Mouse (Mus musculus) Patski (cell line): ENCODE measurements around the gene Hps4. TPM values are rescaled to one million over a fixed set of nuclear protein-coding genes. Genes with fewer than 3 reads are reported as not detected.

Experiments used
- ATAC-seq: fragments of 100-300 bp; one replicate; pipeline ENCODE4 v1.8.0; 2021
- CTCF ChIA-PET: fragments of 350-600 bp; sonication (Branson Sonifier 250); formaldehyde crosslinking; loops from one replicate; lab custom pipeline; 2022; ENCODE audit warnings: inconsistent platforms; lab: Charles Lee
- POLR2A ChIA-PET: fragments of 350-600 bp; sonication (Branson Sonifier 250); formaldehyde crosslinking; loops from one replicate; lab custom pipeline; 2022; ENCODE audit warnings: antibody characterized with exemption, inconsistent platforms; lab: Charles Lee
- DNase-seq: peaks from one replicate; pipeline ENCODE4 v3.0.0-alpha.2; 2011; ENCODE audit warnings: low read depth, low spot score
- H3K27me3 ChIP-seq: fragments of 371-371 bp; one replicate; pipeline ENCODE4 v1.5.1; 2021
- CTCF ChIP-seq: fragments of 100-300 bp; IDR thresholded peaks from one replicate; pipeline ENCODE4 v1.5.1; 2021
- in situ Hi-C: fragments of 300-500 bp; cut with MboI; formaldehyde crosslinking; loops from 3 replicates; pipeline ENCODE4 v1.11.1; 2018; ENCODE audit warnings: low pct_unique_long_range_greater_than_20kb, mixed read lengths
- polyA plus RNA-seq: library from polyadenylated mRNA; unstranded; gene quantifications from one replicate; pipeline ENCODE4 v1.2.3, GENCODE M21; 2021

Hps4 gene
- polyA plus RNA-seq, 1 experiment from 2014 or later = 34.1 TPM

DNA sequence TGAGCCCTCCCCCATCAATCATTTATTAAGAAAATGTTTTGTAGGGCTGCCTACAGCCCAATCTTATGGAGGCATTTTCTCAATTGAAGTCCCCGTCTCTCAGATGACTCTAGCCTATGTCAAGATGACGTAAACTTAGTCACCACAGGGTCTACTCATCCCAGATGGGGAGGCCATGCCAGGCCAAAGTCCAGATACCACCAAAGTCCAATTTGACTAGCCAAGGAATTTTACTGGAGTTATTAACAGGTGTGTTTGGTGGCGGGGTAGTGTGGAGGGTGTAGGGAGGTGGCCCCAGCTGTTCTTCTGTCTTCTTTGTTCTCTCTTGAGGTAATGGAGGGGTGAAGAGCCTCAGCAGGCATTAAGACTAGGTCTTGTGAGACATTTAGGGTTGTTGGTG is 17.2 kb downstream of the Hps4 start:
- no peaks in the 10 kb centered on the region for H3K27me3 ChIP-seq
- ChIA-PET CTCF (no interaction called here), POLR2A (no interaction called here)
- DNase-seq (no peak), ATAC-seq (no peak)
- in situ Hi-C loops = no loop called here
- TF ChIP-seq CTCF = no peak

DNA sequence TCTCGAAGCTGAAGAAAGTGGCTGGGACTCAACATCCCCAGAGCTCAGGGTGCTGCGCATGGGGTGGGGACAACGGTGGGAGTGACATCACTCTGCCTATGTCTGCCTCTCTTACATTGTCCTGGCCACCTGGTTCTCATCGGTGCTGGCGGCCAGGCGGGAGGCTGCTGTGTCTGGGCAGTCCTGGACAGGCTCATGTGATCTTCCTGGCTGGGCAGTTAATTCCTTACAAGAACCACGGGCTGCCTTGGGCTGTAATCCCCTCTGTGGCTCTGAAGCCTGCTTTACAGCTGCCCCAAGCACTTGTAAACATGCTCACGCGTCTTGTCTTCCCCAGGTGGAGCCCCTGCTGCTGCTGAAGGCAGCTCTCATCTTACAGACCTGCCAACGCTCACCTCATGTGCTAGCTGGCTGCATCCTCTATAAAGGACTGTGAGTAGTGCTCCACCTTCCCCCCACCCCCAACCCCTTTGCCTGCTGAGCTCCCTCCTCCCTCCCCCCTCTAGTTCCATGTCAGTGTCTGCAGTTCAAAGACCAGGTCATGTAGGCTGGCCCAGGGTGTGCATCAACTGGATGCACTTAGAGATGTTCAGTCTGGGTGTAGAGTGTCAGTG is 21.4 kb downstream of the Hps4 start:
- H3K27me3 ChIP-seq = no peaks in the 10 kb centered on the region
- POLR2A ChIA-PET = no interaction called here
- ATAC-seq = no peak
- DNase-seq = no peak
- in situ Hi-C loops = no loop called here
- no peak for TF ChIP-seq CTCF
- CTCF ChIA-PET = interaction anchor here (1.1 kb wide), 1 partner anchor 10 kb away, joined by 3 read pairs; no protein-coding TSS in a partner anchor

DNA sequence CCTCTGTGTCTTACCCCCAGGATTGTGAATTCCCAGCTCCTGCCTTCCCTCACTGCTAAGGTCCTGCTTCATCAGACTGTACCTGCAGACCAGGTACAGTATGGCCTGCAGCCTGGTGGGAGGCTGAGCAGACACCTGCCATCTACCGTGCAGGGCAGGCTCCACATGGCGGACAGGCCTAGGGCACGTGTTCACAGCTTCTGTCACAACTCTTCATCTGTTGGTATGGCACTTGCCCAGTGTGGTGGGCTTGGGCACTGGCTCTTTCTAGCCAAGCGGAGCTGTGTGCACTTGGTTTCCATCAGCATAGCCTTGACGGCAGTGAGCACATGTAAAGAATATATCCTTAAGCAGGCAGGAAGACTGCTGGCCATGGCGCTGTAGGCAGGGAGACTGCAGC is 24.0 kb downstream of the Hps4 start:
- DNase-seq = no peak
- in situ Hi-C loops = no loop called here
- no peak for TF ChIP-seq CTCF
- ChIA-PET POLR2A (interaction anchor here (0.7 kb wide), 1 partner anchor 1829 kb away, joined by 3 read pairs; no protein-coding TSS in a partner anchor), CTCF (interaction anchor here (1.3 kb wide), 1 partner anchor 8 kb away, joined by 3 read pairs; no protein-coding TSS in a partner anchor)
- ATAC-seq = no peak
- no peaks in the 10 kb centered on the region for H3K27me3 ChIP-seq

DNA sequence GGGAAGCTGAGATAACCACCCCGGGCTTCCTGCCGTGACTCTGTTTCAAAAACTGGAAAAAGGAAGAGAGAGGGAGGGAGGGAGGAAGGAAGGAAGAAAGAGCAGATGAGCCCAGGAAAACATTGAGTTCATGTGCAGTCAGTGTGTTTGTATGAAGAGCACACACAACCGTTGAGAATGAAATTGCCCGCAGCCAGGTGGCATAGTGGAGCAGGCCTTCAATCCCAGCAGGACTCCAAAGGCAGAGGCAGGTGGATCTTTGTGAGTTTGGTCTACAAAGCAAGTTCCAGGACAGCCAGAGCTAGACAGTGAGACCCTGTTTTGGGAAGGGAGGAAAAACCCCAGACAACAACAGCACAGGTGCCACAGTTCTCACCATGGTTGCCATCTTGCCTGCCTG is 24.5 kb downstream of the Hps4 start:
- CTCF ChIA-PET = interaction anchor here (1.3 kb wide), 1 partner anchor 9 kb away, joined by 3 read pairs; no protein-coding TSS in a partner anchor
- no peak for TF ChIP-seq CTCF
- DNase-seq (no peak), ATAC-seq (no peak)
- H3K27me3 ChIP-seq = no peaks in the 10 kb centered on the region
- in situ Hi-C loops = no loop called here
- POLR2A ChIA-PET = no interaction called here

DNA sequence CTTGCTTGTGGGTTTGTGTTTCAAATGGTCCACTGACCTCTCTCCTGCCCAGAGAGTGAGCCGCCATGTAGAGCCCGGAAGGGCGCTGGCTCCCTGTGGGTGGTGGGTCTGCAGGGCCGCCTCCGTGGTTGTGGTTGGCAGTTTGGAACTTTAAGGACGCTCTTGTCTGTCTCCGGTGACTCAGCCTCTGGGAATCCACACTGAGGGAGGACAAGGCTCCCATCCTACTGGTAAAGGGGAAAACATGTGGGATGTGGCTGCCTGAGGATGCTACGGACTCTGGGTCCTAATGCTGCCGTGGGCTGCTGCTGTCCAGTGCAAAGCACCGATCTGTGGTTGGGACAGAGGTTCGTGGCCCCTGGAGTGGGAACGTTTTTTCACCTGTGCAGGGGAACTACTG is 25.0 kb downstream of the Hps4 start:
- in situ Hi-C loops = no loop called here
- POLR2A ChIA-PET = no interaction called here
- TF ChIP-seq CTCF = no peak
- peak; percentile 95 for ATAC-seq
- CTCF ChIA-PET = interaction anchor here (1.2 to 1.3 kb wide), 2 partner anchors 9 to 11 kb away, joined by 3 read pairs; no protein-coding TSS in a partner anchor
- peak; percentile 68 for DNase-seq
- no peaks in the 10 kb centered on the region for H3K27me3 ChIP-seq

DNA sequence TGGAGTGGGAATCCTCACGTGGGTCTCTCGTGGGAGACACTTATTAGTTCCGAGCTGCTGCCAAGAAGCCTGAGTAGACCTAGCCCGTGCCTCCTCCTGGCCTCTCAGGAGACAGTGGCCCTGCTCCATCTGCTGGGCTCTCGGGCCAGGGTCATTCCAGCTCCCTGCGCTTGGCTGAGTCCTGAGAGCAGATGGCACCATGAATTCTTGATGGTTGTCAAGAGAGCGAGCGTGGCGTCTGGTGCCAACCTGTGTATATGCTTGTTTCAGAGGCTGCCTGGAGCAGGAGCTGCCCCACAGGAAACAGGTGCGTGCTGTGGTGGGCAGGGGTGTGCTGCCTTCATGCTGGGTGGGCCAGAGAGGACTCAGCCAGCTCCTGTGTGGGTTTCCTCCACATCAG is 25.8 kb downstream of the Hps4 start:
- ATAC-seq = no peak
- in situ Hi-C loops = no loop called here
- no peak for DNase-seq
- TF ChIP-seq CTCF = no peak
- no peaks in the 10 kb centered on the region for H3K27me3 ChIP-seq
- ChIA-PET POLR2A (no interaction called here), CTCF (interaction anchor here (1.2 kb wide), 1 partner anchor 10 kb away, joined by 3 read pairs; no protein-coding TSS in a partner anchor)

DNA sequence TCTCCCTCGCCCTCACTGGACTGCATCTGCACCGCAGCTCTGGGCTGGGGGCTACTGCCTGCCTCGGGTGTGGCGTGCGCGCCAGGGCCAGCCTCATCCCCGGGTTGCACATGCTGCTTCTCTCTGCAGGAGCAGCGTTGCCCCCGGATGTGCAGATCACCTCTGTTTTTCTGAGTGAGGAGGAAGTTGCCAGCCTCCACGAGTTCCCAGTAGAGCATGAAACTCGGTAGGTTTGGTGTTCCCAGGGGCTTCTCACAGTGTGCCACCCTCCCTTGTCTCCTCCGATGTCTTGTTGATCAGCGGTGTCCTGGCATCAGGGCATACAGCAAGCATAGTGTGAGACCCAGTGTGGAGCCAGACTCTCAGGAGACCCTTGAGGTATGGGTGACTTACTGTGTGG is 26.4 kb downstream of the Hps4 start:
- ATAC-seq = no peak
- CTCF ChIA-PET = no interaction called here
- POLR2A ChIA-PET = no interaction called here
- TF ChIP-seq CTCF = no peak
- H3K27me3 ChIP-seq = no peaks in the 10 kb centered on the region
- DNase-seq = no peak
- in situ Hi-C loops = no loop called here

DNA sequence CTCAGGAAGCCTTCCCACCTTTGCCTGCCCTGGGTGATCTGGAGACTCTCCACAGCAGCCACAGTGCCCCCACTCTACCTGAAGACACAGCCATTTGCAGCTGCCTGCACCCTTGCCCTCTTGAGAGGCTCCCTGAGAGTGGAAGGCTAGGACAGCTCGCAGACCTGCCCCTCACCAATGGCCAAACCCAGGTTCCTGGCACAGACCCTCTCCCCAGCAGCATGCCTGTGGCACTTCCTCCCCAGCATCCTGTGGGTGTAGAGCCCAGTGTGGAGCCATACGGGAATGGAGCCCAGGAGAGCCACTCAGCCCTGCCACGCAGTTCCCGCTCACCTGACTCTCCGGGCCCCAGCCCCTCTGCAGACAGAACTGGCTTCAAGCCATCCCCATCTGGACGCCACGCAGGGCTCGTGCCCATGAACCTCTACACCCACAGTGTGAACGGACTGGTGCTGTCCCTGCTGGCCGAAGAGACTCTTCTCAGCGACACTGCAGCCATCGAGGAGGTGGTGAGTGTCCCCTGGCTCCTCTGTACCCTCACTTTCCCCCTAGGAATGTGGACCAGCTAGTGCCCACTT is 27.4 kb downstream of the Hps4 start:
- no peaks in the 10 kb centered on the region for H3K27me3 ChIP-seq
- DNase-seq (no peak), ATAC-seq (no peak)
- CTCF ChIA-PET = no interaction called here
- POLR2A ChIA-PET = no interaction called here
- in situ Hi-C loops = no loop called here
- TF ChIP-seq CTCF = no peak

DNA sequence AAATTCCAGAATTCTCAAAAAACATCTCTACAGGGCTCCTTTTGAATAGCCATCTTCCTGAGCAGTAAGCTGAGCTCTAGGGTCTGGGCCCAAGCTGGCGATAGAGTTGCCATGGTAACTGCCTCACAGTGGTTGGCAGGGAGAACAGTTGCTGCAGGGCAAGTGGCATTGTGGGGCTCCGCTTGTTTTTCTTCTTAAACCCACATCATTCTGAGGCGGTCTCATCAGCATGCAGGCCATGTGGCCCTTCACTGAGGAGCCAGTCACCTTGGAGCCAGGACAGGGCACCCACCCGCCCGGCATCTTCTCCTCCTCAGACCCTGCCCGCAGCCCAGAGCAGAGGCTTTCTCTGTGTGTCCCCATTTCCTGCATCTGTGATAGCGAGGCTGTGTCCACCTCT is 29.1 kb downstream of the Hps4 start:
- in situ Hi-C loops = no loop called here
- ChIA-PET CTCF (no interaction called here), POLR2A (no interaction called here)
- H3K27me3 ChIP-seq = no peaks in the 10 kb centered on the region
- TF ChIP-seq CTCF = no peak
- DNase-seq (no peak), ATAC-seq (no peak)

DNA sequence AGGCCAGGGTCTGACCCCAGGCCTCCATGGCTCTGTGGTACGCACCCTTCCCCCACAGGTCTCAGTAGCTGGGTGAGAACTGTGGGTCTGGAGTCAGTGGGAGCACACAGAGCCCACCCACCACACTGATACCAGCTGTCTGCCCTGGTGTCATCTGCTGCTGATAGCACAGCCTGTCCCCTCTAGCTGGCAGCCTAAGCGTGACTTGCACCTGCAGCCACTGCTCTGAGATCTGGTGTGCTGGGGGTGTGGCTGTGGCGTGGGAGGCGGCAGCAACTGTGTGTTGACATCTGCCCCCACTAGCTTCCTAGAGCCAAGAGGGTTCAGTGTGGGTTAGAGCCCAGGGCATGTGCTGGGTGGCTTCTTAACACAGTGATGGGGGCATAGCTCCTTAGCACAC is 33.2 kb downstream of the Hps4 start:
- in situ Hi-C loops = no loop called here
- H3K27me3 ChIP-seq = no peaks in the 10 kb centered on the region
- CTCF ChIA-PET = interaction anchor here (1.1 kb wide), 1 partner anchor 14 kb away, joined by 3 read pairs; no protein-coding TSS in a partner anchor
- no peak for DNase-seq
- POLR2A ChIA-PET = interaction anchor here (0.6 kb wide), 1 partner anchor 68 kb away, joined by 3 read pairs; no protein-coding TSS in a partner anchor
- no peak for TF ChIP-seq CTCF
- no peak for ATAC-seq

DNA sequence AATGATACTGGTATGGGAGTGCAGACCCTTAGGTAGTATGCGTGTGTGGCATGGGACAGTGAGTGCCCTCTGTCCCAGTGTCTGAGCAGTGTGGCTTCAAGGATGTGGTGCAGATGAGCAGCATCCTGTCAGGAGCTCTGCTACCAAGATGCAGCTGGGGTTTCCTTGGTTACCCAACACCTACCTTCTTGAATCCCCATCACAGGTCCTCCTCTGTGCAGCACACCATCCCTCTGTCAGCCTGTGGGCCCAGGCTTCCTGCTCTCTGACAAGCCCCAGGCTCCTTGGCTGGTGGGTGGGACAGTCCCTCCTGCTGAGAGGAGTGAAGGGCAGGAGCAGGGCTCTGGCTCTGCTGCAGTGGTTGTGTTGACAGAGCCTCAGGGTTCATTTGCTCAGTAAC is 34.5 kb downstream of the Hps4 start:
- no peak for TF ChIP-seq CTCF
- no peaks in the 10 kb centered on the region for H3K27me3 ChIP-seq
- no peak for DNase-seq
- ATAC-seq = no peak
- in situ Hi-C loops = no loop called here
- POLR2A ChIA-PET = no interaction called here
- CTCF ChIA-PET = no interaction called here
